Mouse (Mus musculus) R1 (cell line): ENCODE results near the gene Mlh3.

ENCODE experiments used
- DNase-seq: peaks from one replicate; pipeline ENCODE4 v3.0.0-alpha.2; 2018; ENCODE audit warnings: low read depth, low spot score

Gene Mlh3

DNA sequence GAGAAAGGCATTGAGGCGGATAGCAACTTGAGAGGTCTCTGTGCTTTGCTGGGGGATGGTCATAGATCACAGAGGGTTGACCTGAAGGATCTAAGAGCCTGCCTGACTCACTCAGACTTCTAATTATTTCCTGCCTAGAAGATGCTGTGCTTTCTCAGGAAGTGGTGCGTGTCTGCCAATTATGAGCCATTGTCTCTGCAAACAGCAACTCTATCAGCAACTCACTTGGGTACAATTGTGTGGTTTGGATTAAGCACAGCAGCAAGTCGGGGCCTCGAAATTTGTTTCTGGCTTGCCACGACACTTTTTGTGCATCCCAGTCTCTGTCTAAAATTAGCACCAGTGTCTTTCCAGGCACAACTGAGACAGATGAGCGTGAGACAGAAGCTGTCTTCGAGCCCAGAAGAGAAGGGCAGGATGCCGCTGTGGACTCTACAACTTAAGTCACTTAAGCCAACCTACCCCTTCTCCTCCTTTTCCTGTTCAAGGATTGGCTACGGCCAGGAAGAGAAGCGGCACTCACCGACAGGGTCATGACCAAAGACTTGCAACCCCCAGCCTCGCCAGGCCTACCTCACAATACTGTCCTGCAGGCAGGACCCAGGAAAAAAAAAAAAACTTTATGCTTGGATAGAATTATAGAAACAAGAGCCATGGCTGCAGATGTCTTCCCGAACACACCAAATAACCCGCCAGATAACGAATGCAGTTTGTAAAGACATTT lies 42.4 kb downstream of the Mlh3 start:
- no peak for DNase-seq

DNA sequence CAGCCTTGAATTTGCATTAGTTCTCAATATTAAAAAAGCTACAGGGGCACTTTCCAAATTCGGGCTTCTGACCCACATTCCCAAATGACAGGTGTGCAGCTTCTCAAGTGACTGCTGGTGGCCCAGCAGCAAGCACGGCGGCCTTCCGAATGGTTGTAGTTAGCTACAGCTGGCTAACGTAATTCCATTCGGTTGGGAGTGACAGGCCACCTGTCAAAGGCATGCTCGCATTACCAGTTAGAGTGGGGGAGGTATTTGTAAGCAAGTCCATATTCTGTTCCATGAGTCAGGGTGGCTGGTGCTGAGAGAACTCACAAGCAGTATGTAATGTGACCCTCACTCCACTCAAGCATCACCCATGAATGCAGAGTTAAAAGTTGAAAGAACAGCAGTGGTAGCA lies 43.2 kb downstream of the Mlh3 start:
- no peak for DNase-seq

DNA sequence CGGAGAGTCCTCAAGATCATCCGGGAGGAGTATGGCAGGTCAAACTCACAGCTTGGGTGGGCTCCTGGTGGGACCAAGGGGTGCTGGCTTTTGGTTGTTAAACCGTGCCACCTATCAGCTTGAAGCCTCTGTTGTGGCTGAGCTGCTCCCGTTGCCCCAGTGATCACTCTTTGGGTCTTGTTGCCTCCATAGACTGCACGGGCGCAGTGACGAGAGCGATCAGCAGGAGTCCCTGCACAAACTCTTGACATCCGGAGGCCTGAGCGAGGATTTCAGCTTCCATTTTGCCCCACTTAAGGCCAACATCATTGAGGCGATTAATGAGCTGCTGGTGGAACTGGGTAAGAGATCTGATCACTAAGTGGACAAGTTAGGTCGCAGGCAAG lies 50.5 kb downstream of the Mlh3 start:
- DNase-seq: peak; percentile 59

DNA sequence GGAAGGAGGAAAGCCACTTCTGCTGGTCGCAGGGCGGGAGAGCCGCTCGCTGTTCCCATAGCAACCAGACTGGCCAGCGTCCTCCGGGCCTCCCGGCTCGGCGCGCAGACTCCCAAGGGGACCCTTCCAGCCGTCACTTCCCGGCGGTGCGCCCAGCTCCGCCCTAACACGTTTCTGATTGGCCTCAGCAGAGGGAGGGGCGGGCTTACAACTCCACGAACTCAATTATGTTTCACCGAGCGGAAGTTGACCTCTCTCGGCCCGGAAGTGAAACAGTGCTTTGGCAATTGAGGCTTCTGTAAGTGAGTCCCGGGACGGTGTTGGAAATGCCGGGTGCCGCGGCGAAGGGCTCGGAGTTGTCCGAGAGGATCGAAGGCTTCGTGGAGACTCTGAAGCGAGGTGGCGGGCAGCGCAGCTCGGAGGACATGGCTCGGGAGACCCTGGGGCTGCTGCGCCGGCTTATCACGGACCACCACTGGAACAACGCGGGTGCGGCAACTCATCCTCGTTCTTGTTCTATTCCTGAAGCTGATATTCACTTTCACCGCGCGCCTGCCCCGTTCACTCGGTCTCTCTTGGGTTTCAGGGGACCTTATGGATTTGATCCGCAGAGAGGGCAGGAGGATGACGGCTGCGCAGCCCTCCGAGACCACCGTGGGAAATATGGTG lies 51.0 kb downstream of the Mlh3 start, which contains the start of gene Eif2b2:
TSS of gene Eif2b2 (plus strand) at position 246 of the 669 bp plus-strand sequence.
- DNase-seq: peak; percentile 99

DNA sequence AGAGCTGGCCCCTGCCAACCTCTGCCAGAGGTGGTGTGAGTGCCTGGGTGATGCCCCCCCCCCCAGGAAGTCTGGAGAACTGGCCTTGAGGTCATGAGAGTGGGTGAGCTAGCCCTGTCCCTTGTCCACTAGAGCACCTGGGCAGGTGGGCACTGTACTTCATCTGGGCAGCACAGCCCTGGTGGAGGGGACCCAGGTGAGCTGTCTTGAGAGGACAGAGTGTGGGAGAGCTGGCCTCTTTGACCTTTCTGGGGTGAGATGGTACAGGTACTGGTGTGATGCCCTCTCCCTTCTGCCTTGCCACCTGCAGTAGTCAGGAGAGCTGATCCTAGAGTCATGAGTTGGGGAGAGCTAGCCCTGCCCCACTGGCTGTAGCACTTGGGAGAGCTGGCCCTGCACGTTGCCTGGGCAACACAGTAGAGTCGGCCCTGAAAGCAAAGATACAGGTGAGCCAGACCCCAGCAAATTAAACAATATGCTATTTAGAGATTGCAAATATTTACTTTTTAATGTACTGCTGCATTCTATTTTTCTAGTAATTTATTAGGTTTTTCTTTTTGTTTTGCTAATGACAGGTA lies 52.6 kb downstream of the Mlh3 start:
- DNase-seq: no peak

DNA sequence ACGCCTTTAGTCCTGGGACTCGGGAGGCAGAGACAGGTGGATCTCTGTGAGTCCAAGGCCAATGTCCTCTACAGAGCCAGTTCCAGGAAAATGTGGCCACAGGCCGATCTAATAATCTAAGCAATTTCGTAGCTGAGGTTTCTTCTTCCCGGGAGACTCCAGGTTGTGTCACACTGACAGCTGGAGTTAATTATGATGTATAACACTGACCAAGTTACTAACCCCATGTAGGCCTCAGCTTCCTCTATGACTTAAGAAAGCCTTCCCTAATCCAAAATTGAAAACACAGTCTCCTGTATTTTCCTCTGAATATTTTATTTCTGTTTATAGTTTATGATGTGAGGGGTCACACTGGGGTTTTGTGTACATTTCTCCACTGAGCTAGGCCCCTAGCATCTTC lies 55.4 kb downstream of the Mlh3 start:
- no peak for DNase-seq

DNA sequence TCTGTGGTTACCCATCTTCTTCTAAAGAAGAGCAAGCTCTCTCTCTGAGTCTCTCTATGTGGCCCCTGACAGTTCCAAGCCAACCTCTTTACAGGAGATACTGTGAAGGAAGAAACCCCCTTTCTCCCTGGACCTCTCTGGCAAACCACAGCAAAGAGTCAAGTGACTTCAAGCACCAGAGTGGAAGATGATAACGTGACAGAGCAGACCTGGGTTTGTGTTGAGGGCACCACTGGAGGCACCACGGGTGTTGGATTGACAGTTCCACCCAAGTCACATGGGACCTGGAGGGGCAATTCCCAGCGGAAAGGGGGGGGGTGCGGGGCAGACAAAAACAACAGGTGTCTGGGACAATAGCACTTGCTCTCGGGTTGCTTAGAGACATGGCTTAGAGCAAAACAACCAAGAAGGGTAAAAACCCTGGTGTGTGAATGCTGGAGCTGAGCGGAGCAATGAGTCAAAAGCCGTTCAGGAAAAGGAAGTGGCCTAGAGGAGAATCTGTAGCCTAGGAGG lies 61.7 kb downstream of the Mlh3 start:
- DNase-seq: no peak

DNA sequence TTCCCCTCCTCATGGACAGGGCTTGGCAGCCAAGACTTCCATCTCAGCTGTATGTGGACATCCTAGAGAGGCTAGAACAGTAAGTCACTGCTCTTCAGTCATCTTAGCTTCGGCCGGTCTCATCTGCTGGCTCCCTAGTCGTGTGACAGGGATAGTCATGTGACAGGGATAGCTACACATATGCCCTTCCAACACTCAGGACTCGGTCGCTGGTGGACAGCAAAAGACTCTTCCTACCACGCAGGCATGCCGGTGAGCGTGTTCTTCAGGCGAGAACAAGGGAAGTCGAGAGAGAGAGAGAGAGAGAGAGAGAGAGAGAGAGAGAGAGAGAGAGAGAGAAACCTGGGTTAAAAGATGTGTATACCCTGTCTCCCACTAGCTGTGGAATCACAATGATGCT lies 65.0 kb downstream of the Mlh3 start:
- no peak for DNase-seq

DNA sequence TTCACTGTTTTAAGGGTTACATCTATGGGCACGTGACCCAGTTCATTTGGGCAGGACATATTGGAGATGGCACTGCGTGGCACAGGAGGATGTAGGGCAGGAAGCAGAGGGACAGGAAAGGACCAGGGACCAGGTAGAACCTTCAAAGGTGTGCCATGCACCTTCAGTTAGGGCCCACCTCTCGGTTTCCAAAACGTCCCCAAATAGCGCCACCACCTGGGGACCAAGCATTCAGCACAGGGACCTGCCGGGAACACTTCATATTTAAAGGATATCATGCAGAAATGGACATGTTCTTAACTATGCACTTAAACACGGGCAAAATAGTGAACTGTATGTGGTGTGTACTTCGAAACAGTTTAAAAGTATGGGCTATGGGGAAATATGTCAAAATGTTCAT lies 66.3 kb downstream of the Mlh3 start:
- DNase-seq: no peak

DNA sequence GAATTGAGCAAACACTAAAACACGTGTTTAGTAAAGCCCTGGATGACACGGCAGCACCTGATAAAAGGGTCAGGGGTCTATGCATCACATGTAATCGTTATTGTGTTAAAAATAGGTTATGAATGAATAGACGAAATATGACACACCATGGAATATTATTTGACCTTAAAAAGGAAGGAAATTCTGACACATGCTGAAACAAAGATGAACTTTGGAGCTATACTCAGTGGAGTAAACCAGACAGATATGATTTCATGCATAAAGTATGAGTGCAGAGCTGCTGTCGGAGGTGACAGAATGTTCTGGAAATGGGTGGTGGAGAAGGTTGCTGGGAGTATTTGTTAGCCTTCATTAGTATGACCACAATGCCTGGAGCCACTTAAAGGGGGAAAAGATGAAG lies 66.7 kb downstream of the Mlh3 start:
- DNase-seq: no peak

DNA sequence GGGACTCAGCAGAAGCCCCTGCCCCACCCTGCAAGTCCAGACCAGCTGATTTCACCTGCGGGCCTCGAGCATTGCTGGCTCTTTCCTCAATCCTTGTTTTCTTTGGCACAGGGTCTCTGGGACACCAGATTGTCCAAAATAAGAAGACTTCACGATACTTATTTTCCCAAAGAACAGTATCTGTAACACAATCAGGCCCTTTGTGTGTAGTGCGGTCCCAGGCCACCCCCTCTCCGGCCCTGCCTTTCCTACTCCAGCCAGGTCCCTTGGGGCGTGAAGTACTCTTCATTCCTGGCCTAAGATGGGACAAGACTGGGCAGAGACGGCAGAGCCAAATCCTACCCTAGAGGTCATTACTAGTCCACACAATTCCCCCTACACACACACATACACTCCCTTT lies 68.2 kb downstream of the Mlh3 start:
- no peak for DNase-seq

DNA sequence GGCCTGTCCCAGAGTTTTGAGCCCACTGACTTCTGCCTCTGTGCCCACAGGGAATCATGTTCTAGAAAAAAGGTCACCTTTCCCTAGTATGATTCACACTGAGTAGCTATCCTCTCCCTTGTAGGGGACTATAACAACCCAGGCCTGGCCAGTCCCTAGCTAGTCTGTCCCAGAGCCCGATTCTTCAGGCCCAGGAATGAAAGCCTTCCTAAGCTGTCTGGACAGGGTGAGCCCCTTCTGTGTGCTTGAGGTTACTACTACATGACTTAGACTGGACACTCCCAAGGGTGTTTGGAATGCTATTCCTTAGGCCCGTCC lies 68.6 kb downstream of the Mlh3 start:
- no peak for DNase-seq

DNA sequence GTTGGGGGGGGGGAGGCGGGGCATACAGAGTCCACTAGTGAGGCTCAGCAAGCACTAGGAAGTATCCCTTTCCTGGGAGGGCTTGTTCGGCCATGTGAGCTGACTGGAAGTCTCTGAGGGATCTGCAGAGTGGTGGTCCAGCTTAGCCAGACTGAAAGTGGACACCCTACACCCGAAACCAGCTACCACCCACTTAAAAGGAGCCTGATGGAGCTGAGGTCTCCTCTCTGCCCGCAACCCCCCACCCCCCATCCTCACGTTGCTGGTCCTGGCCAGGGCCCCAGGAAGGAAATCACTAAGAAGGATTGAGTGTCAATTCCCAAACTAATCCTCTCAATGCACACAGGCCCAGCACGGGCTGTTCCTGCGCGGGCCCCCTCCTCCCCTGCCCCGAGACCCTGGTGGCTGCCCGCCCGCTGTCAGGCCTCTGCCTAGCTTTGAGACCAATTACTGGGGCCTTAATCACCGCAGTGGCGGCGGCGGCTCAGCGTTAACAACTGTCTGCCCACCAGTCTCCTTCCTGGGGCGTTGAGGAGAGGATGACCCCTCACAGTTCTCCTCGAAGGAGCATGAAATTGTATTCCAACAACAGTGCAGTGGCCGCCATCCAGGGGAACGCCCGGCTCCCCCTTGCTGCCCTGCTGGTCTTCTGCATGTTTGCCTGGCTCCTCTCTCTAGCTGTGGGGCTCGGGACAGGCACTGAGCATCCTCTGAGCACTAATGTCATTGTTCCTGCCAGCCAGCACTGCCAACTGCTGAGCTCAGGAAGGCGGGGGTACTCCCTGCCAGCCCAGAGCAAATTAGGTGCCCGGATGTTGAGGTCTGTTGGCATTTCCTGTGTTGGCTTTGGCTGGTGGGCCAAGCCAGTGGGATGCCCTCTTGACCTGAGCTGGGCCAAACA lies 69.2 kb downstream of the Mlh3 start:
- no peak for DNase-seq

DNA sequence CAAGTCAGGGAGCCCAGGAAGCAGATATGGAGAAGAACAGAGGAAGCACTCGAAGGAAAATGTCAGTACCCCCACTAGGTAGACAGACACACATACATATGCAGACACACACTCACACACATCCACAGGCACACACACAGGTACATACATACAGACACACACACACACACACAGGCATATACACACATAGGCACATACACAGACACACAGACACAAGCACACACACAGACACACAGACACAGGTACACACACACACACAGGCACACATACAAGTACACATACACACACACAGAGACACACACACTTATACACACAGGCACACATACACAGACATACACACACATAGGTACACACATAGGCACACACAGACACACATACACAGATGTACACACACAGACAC lies 70.4 kb downstream of the Mlh3 start:
- no peak for DNase-seq

DNA sequence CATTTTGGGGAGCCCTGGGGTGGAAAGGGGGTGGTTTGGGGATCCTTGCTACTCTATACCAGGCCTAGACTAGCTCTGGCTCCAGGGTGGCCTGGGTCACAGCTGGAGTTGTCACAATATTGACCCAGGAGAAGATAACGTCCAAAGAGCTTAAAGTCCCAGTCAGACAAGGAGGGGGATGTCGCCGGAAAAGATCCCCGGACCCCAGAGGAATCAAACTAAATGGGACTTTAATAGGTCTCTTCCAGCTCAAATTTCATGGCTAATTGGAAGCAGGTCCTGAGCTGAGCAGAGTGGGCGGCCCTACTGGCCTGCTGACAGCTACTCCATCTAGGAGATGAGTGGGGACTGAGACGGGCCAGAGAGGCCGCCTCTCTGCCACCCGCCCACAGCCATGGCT lies 72.5 kb downstream of the Mlh3 start:
- no peak for DNase-seq

DNA sequence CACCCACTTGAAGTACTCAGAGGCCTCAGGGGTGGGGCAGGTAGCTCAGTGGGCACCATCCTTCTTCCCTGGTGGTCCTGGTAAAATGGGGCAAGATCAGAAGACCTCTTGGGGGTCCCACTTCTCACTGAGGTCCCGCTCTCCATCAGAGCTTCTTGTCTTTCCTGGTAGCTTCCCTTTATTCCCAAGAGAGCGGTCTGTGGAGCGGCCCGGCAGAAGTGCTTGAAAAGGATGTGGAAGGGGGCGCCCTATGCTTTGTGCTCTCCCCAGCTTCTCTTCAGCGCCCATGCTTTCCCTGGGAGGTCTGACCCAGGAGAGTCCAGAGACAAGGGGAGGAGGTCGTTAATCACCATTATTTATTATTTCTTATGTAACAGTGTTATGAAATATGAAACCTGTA lies 73.0 kb downstream of the Mlh3 start:
- DNase-seq: no peak

DNA sequence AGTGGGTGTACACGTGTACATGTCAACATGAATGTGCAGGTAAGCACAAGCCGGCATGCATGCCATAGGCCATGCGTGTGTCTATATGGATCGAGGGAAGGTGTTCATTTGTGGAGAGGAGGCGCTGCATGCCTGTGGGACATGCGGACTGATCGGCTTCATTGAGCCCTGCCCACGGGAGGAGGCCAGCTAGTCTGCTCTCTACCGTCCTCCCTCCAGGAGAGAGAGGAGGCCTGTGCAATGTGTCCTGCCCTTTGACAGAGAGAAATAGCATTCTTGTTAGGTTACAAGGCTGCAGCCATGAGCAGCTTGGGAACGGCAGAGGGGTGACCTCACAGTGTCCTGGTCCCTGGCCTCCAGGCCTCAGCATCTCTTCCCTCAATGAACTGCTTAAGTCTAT lies 74.2 kb downstream of the Mlh3 start:
- DNase-seq: no peak

DNA sequence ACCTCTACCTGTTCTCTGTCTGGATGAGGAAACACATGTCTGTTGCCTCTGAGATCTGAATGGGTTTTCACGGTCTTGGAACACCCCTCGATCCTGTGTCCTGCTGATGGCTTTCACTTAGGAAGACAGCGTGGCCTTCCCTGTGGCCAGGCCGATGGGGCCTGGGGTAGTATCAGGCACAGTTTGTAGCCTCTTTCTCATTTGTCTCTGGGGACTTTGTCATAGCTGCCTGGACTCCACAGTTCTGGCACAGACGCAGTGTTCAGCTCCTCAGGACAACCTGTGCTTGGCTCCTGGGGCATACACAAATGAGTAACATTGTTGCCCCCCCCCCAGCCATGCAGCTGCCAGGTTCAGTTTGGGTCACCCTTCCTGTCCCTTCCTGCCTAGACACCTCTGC lies 75.3 kb downstream of the Mlh3 start:
- no peak for DNase-seq

DNA sequence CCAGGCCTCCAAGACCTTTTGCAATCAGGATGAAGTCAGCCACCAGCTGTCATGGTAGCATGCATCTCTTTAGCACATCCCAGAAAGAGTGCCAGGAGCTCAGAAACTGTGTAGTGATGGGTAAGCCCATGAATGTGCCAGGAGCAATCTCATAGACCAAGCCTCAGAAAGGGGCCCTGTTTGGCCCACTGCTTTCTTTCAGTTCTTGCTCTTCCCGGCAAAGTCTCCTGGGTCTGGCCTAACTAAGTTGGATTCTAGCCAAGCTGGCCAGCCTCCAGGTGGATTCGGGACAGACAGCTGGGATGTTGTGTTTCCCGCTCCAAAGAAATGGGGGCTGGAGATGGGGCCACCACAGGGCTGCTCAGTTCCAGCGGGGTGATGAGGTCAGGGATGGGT lies 75.8 kb downstream of the Mlh3 start:
- DNase-seq: no peak

DNA sequence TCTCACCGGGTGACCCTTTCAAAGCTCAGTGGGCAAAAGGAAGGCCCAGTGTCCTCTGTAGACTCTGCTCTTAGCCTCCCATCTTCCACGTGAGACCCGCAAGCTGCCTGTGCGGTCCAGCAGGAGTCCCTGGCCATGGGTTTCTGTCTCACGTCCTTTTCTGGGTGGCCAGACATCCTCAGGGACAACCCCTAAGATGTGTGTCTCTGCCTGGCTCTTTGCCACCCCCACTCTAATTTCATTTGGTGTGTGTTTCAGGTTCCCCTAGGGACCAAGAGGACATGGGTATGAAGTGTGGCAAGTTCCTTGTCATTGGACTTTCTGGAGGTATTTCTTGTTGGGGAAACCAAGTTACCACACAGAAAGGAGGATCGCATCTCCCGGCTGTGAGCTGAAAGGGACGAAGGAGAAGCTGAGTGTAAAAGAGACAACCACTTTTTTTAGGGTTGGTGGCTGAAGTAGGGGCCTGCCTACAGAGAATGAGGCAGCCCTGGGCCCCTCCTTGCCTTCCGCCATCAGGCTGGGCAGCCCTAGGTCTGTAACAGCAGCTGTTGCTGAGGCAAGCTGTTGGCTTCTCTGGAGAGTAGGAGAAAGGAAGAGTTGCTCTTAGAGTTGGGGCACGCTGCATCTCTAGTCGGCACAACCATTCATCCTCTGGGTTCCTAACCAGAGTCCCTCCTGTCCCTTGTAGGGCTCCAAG lies 76.3 kb downstream of the Mlh3 start:
- DNase-seq: no peak

DNA sequence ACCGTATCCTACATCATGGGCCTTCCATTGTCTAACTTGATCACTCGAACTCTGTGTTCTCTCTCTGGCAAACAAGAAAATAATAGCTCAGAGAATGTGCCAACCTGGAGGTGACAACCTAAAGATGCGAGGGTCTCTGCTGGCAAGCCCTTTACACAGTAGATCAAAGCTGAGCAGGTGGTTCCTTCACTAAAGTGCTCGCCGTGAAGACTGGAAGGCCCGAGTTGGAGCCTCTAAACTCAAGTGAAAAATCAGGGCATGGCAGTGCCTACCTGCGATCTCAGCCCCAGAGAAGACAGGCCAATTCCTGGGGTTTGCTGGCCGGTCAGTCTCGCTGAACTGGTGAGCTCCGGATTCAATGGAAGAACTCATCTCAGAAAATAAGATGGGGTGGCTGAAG lies 77.3 kb downstream of the Mlh3 start:
- DNase-seq: no peak
